Mouse (Mus musculus) R1 (cell line): ENCODE results near the gene Arid3c.
A peak's percentile ranks its signal among the peaks of the same experiment; 100 is the strongest.
"Not testable (repeated sequence)": the region's sequence is repeated elsewhere in the genome, so short reads cannot be mapped to it uniquely, and the experiment has no call there.

Experiments used
- DNase-seq: peaks from one replicate; pipeline ENCODE4 v3.0.0-alpha.2; 2018; ENCODE audit warnings: low read depth, low spot score

Arid3c gene

DNA sequence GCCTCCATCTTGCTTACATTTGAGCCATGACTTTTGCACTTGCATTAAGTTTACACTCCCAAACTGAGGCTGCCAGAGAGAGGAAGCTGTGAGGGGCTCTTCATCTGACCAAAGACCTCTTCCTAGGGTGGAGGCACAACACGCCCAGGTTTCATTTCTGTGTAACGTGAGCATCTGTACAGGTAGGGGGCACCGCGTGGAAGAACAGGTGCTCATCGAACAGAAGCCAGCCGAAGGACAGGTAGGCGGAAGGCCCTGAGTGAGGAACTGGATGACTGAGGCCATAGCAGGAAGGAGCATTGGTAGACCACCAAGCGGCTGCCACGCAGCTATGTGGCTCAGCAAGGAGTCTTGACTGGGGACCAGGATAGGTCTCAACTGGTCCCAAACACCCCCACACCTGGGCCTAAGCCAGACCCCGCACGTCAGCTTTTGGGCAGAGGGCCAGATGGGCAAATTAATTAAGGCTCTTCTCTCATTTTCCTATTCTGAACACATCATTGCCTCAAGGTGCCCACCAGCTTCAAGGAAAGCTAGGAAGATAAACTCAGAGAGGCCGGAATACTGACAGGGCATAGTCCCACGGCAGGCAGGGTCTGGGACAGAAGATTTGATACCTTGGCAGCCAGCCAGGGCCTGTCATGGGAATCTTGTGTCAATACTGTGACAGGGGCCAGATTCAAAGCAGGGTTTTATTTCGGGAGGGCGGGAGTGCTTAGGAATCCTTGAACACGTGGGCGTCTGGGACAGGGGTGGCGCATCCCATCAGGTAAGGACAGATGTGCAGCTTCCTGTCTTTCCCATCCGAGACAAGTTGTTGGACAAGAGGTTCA, 24.8 kb downstream of the Arid3c start:
- no peak for DNase-seq

DNA sequence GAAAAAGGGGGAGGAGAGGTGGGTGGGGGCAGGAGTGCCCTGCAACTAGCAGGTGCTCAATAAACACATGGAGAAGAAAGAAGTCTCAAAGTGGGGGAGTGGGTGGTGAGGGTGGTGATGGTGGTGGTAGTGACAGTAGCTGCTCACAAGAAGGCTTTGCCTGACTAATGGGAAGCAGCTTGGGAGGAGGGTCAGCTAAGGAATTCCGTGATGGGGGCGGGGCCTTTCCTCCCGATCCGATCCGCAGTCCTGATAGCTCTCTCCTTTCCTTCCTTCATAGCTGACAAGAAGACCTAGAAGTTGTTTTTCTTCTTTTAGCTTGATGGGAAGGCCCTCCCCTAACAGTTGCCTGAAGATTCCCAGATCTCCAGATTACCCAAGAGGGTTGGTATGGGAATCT, 26.3 kb downstream of the Arid3c start:
- peak; percentile 46 for DNase-seq

GRCm38 (mm10) chr4:41702226-41702625, 28.7 kb downstream of the Arid3c start:
- not testable (repeated sequence) for DNase-seq

GRCm38 (mm10) chr4:41700224-41700623, 30.7 kb downstream of the Arid3c start:
- DNase-seq: not testable (repeated sequence)

DNA sequence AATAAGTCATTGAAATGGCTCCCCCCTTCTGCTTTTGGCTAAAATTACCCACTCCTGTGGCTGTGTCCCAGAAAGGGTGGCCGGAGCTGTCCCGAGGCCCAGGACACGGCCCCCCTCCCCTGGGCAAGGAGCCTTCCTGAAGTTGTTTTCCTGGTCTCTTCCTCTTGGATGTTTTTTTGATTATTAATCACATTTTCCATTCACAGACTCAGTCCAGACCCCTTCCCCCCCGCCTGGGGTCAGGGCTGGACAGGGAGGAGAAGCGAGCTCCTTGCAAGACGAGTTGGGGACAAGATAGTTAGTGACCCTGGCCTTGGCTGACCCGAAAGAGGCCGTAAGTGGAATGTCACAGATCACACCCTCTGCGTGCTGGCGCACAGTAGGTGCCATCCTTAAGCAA, 31.2 kb downstream of the Arid3c start, which contains the start of gene Il11ra1:
Il11ra1 (plus strand) TSS at position 207 of the 400 bp plus-strand sequence.
- not testable (repeated sequence) for DNase-seq

DNA sequence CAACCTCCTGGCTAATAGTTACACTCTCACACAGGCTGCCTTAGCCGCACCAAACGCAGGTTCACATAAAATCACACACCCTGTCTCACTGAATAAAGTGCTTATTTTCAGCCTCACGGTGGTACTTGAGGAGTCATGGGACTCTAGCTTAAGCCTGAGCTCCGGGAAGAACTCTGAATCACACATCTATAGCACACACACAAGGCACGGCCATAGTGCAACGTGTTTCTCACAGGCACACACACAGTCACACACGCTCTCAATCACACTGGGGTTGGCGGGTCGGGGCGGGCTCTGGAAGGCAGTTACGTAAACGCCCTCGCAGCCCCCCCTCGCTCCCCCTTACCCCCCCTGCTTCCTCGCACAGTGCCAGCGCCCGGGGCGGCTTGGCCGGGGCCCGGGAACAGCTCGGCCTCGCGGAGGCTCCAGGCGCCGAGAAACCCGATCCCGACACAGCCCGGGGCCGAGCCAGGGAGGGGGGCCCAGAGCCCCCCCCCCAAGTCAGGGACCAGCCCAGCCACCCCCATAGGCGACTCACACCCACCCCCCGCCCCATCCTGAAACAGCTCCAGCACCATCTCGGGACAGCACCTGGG, 32.4 kb downstream of the Arid3c start:
- DNase-seq: not testable (repeated sequence)

DNA sequence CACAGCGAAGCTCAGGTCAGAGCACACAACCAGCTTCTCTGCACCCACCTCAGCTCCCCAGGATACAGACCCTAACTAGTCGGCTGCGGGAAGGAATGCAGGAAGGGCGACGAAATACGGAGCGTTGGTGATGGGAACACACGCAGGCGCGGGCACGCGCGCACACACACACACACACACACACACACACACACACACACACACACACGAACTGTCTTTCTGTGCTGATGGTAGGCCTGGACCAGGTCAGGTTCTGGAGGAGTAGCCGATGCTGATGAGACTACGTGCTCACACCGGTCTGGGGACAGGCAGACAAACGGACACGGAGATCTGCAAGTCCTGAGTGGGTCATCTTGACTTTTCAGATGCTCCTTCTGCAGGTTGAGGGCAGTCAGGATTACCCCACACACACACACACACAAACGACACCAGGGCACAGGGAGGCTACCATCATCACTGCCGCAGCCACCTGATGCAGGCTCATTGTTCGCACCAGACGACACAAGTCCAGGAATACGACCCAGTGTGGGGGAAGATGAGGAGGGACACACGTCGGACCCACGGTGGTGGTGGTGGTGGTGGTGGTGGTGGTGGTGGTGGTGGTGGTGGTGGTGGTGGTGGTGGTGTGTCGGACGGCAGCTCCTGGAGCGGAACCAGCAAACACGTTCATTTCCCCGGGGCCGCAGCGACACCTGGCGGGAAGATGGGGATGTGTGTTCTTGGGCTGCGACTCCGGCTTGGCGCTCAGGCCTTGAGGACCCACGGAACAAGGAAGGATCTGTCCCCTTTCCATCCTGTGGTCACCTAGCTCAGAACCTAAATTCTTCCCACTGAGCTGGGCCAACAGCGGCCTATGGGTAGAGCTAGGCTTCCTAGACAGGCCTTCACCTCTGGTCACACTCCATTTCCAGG, 33.8 kb downstream of the Arid3c start, which contains the start of gene Cntfr:
Cntfr (minus strand) TSS at position 160 of the 912 bp plus-strand sequence.
- peak; percentile 76 for DNase-seq

GRCm38 (mm10) chr4:41696452-41696851, 34.5 kb downstream of the Arid3c start:
- DNase-seq: not testable (repeated sequence)

GRCm38 (mm10) chr4:41695800-41696199, 35.1 kb downstream of the Arid3c start:
- DNase-seq: not testable (repeated sequence)

- peak; percentile 87 for DNase-seq
Measured at GRCm38 (mm10) chr4:41693511-41693910, 37.4 kb downstream of the Arid3c start.

DNA sequence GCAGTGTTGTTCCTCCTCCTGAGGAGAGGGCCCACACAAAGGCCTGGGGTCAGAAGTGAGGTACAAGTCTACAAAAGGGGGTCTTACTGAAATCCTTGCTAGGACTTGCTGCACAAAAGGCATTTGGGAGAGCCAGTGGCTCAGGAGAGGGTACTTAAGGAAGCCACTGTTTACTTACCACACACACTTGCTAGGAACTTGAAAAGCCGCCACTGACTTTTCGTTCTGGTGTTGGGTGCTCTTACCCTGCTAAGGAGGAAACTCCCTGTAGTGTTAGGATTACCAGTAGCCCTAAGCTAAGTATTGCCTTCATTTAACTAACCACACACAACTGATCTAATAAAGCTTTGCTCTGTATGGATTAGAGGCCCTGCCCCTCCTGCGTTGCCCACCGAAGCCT, 40.9 kb downstream of the Arid3c start:
- DNase-seq: not testable (repeated sequence)

- DNase-seq: not testable (repeated sequence)
Measured at GRCm38 (mm10) chr4:41688562-41688961, 42.4 kb downstream of the Arid3c start.

DNA sequence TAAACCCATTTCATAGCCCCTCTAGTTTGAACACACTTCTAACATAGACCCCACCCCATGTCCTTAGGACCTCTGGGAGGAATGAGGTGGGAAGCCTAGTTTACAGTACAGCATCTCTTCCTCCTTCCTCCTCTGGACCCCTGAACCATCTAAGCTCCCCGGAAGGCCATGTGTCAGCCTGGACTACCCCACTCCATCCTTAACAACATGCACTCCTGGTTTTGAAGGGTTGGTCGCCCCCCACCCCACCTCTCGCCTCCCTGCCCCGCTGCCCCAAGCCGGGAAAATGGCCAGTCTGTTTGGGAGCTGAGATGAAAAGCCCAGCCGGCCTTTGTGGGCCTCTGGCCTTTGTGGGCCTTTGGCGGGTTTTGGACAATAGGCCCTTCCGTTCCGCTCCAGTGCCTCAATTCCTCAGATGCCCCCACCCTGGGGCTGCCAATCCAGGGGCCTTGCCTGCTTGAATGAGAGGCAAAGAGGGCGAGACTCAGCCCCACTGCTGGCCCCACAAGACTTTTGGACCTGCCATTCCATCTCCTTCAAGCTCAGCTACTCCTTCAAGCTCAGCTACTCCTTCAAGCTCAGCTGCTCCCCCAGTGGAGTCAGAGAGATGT, 45.0 kb downstream of the Arid3c start:
- DNase-seq: not testable (repeated sequence)

DNA sequence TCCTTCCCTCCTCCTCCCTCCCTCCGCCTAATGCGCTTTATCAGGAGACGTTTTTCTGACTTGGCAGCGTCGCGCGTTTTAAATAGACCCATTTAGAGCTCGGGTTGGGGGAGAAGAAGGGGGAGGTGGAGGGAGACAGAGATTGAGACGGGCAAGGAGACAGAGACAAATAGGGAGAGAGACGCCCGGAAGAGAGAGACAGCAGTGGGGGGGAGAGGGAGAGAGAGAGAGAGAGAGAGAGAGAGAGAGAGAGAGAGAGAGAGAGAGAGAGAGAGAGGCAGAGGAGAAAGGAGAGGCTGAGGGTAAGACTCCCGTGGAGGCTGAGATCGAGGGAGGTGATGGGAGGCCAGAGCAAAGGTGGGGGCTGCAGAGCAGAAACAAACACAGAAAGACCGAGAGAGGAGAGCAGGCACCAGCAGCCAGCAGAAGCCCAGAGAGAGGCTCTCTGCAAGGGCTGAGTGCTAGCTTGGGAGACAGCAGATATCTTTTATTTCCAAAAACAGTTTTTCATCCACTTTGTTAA, 46.0 kb downstream of the Arid3c start:
- not testable (repeated sequence) for DNase-seq

DNA sequence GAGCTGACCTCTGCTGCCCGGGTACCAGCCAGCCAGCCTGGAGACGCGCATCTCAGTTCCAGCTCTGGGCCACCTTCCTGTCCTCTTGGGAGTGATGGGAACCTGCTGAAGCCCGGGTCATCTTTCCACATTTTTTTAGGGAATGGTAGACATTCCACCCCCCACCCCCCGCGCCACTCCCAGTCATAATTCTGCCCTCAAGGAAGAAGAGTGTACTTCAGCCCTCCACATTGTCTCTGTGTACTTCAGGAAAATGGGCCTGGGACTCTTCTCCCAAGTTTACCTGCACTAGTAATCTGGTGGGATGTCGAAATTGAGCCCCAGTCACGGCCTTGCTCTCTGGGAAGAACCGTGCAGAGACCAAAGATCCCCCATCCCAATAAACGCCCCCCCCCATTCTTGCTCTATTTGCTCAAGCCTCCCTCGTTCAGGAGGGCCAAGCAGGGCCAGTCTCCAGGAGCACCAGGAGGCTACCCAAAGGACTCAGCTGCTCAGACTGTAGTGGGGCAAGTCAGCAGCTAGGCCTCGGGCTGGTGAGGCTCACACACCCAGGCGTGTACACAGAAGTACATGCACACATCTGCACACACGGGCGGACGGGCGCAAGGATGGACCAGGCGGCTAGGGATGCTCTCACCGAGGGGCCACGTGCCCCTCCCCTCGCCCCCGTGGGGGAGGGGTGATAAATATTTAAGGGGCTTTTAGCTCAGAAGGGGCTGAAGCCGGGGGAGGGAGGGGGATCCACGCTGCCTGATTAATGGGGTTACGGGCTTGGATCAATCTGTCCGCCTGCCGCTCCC, 46.6 kb downstream of the Arid3c start:
- DNase-seq: not testable (repeated sequence)

GRCm38 (mm10) chr4:41683303-41683702, 47.6 kb downstream of the Arid3c start:
- not testable (repeated sequence) for DNase-seq

DNA sequence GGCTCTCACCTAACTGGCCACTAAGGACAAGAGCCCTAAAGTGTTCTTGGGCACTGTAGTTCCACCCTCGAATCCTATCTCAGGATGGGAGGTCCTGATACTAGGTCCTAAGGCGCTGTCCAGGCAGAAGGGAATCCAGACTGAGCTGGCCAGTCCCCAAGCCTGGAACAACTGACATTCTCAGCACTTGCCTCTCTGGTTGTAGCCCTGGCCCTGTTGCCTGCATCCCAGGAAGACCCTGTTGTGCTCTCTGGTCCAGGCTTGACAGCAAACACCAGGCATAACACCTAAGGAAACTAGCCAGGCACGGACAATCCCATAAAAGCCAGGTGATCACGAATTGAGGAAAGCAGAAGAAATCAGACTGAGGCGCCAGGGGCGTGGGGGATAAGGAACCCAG, 48.2 kb downstream of the Arid3c start:
- DNase-seq: no peak

DNA sequence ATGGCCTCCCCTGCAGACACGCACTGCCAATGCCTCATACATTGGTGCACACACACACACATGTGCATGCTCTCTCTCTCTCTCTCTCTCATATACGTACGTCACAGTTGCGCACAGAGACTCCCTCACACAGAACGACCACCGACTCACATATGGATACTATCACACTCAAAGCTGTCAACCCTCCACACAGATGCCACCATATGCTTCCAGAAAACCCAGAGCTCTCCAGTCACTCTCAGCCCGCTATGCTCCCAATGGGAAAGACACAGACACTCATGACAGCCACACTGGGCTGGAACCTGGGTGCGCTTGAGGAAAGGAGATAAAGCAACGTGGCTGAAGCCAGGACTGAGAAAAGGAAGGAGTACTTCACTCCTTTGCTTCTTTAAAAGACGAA, 49.0 kb downstream of the Arid3c start:
- no peak for DNase-seq

- DNase-seq: no peak
Measured at GRCm38 (mm10) chr4:41681176-41681575, 49.8 kb downstream of the Arid3c start.

- no peak for DNase-seq
Measured at GRCm38 (mm10) chr4:41679291-41679690, 51.7 kb downstream of the Arid3c start.
